In the genomic region with DNA sequence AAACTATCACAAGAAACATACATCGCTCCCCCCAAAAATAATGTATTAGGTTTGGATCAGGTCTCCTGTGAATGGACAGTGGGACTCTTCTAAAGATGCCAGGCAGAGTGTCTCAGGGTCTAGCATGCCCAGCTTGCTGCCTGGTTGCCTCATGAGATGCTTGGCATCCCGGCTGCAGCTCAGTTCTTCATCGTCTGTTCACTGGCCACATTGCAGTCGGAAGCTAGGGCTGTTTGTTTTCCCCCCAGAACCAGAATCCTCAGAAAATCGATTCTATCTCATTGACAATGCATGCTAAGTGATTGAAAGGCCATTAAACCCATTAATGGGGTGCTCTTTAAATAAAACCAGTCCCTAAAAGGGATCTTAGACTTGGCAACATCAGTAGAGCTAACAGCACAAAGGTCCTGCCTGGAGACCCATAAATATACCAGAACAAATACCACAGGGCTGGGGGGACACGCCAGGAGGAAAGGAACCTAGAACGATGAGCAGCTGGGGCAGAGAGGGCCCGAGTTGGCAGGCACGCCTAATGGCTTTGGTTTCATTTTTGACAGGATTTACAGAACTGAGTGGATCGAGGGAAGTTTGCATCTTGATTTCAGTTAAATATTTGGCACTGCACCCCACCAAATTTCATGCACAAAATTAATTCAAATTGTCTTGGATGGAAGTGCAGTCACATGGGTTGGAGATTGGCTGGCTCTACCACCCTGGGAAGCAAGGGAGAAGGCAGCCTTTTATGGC, we compare ENCODE assay signal across 21 mouse cellular contexts.
DNase-seq lines count a peak whose midpoint lies in the region; ATAC-seq and TF ChIP-seq lines count a peak whose summit lies in the region.
"Had no signal": no experiment of that assay in that cellular context is flagged by ENCODE, and none has a peak within 500 bp of the region (broad histone marks: within the 10 kb centered on the region; RNA-seq: fewer than 3 reads in every experiment).

No protein-coding gene starts in this region.

- H3K4me3 ChIP-seq in forebrain, postnatal 0 days (ENCODE audit: low read depth, low read length) = no peak overlapping the region
- no peak overlapping the region for H3K4me3 ChIP-seq in forebrain, embryonic 14.5 days (ENCODE audit: low read depth, low read length)
- H3K4me3 ChIP-seq in CH12.LX (replicated peaks in 1 of 3; ENCODE audit: low read depth in 2 of 3, low read length in 2 of 3, poor library complexity in 1 of 3) = no peak overlapping the region
- H3K4me3 ChIP-seq: embryonic facial prominence, embryonic 12.5 days; limb, embryonic 15.5 days; liver, embryonic 15.5 days; neural tube, embryonic 12.5 days had no signal

- WGBS in forebrain, postnatal 0 days = 37% methylated on average over 10 of the region's 10 CpGs
- WGBS in forebrain, embryonic 14.5 days = 61% methylated on average over 10 of the region's 10 CpGs

- no peaks in the 10 kb centered on the region for H3K9me3 ChIP-seq in forebrain, postnatal 0 days (ENCODE audit: low read length)
- H3K9me3 ChIP-seq in forebrain, embryonic 14.5 days (replicated peaks; ENCODE audit: control insufficient read depth, low read length) = no peaks in the 10 kb centered on the region
- H3K9me3 ChIP-seq in CH12.LX (replicated peaks; ENCODE audit: low read length) = no peaks in the 10 kb centered on the region
- H3K9me3 ChIP-seq: embryonic facial prominence, embryonic 12.5 days; limb, embryonic 15.5 days; liver, embryonic 15.5 days; neural tube, embryonic 12.5 days had no signal

- no peak overlapping the region for H3K9ac ChIP-seq in forebrain, postnatal 0 days
- H3K9ac ChIP-seq in forebrain, embryonic 14.5 days (ENCODE audit: low read length) = no peak overlapping the region
- 0 out of 2 replicates have a peak overlapping the region, but pooled peaks have one; percentile 48 for H3K9ac ChIP-seq in CH12.LX (ENCODE audit: insufficient read depth, low read depth)
- H3K9ac ChIP-seq: embryonic facial prominence, embryonic 12.5 days; limb, embryonic 15.5 days; liver, embryonic 15.5 days; neural tube, embryonic 12.5 days had no signal

- H3K27me3 ChIP-seq in forebrain, postnatal 0 days (ENCODE audit: insufficient read depth, low read length) = no peaks in the 10 kb centered on the region
- no peaks in the 10 kb centered on the region for H3K27me3 ChIP-seq in forebrain, embryonic 14.5 days (replicated peaks; ENCODE audit: control insufficient read depth, insufficient read depth, low read length)
- H3K27me3 ChIP-seq in CH12.LX (replicated peaks) = no peaks in the 10 kb centered on the region
- H3K27me3 ChIP-seq: embryonic facial prominence, embryonic 12.5 days; limb, embryonic 15.5 days; liver, embryonic 15.5 days; neural tube, embryonic 12.5 days; Patski had no signal

- TF ChIP-seq POLR2A in CH12.LX (IDR thresholded peaks at IDR 0.05; ENCODE audit: low read depth, low read length) = no peak

- H3K36me3 ChIP-seq in forebrain, postnatal 0 days (ENCODE audit: insufficient read depth) = no peaks in the 10 kb centered on the region
- no peaks in the 10 kb centered on the region for H3K36me3 ChIP-seq in forebrain, embryonic 14.5 days (ENCODE audit: control insufficient read depth, insufficient read depth, low read length)
- H3K36me3 ChIP-seq in CH12.LX (replicated peaks in 1 of 2; ENCODE audit: control insufficient read depth in 1 of 2, insufficient read depth in 1 of 2, low read length in 1 of 2) = no peaks in the 10 kb centered on the region
- H3K36me3 ChIP-seq: embryonic facial prominence, embryonic 12.5 days; limb, embryonic 15.5 days; liver, embryonic 15.5 days; neural tube, embryonic 12.5 days had no signal

- peak; percentile 58 for DNase-seq in forebrain, postnatal 0 days
- DNase-seq in forebrain, embryonic 14.5 days (ENCODE audit: low spot score) = no peak
- DNase-seq in layer of hippocampus, postnatal 36 days = peak; percentile 16 to 18
- DNase-seq in layer of hippocampus, adult 11-12 months (ENCODE audit: low spot score) = no peak
- DNase-seq in CH12.LX (ENCODE audit: extremely low read depth) = no peak
- peak; percentile 16 for DNase-seq in NIH3T3 (ENCODE audit: low read depth)
- no peak for DNase-seq in kidney, postnatal 36 days
- DNase-seq: adrenal gland, adult 8-10 months; cerebellum, adult 11 months; gastrocnemius, postnatal 10 days; heart, adult 18-20 months; heart, postnatal 36 days; kidney, postnatal 4 days; thymus, postnatal 14 days had no signal

- peaks cover 7% of the 10 kb centered on the region for H3K4me1 ChIP-seq in forebrain, postnatal 0 days (ENCODE audit: insufficient read depth)
- H3K4me1 ChIP-seq in forebrain, embryonic 14.5 days (ENCODE audit: control insufficient read depth, insufficient read depth, low read length) = peaks cover 19% of the 10 kb centered on the region
- H3K4me1 ChIP-seq in CH12.LX (ENCODE audit: control insufficient read depth in 1 of 2, insufficient read depth in 2 of 2) = peaks cover 0 to 4% of the 10 kb centered on the region in 2 experiments; a peak in 1 of 4 replicates
- H3K4me1 ChIP-seq: embryonic facial prominence, embryonic 12.5 days; liver, embryonic 15.5 days had no signal

- TF ChIP-seq RAD21 in CH12.LX (IDR thresholded peaks at IDR 0.05; ENCODE audit: low read depth, low read length) = no peak

- no peak overlapping the region for H3K4me2 ChIP-seq in forebrain, postnatal 0 days (ENCODE audit: low read depth)
- H3K4me2 ChIP-seq in forebrain, embryonic 14.5 days (ENCODE audit: low read length) = no peak overlapping the region
- H3K4me2 ChIP-seq in CH12.LX (ENCODE audit: insufficient read depth, low read depth, poor library complexity, severe bottlenecking) = peak overlapping the region; percentile 82
- H3K4me2 ChIP-seq: embryonic facial prominence, embryonic 12.5 days; limb, embryonic 15.5 days; liver, embryonic 15.5 days; neural tube, embryonic 12.5 days had no signal

- no peak for TF ChIP-seq EP300 in CH12.LX (IDR thresholded peaks at IDR 0.05; ENCODE audit: low read length)

- ATAC-seq in forebrain, postnatal 0 days = peak; percentile 30; the same call in 1 of the 2 replicates
- no peak for ATAC-seq in forebrain, embryonic 14.5 days
- ATAC-seq: intestine, embryonic 16.5 days; Patski had no signal

- no peak for TF ChIP-seq CTCF in forebrain, postnatal 0 days (IDR thresholded peaks at IDR 0.05; ENCODE audit: low read depth)
- TF ChIP-seq CTCF in CH12.LX (conservative IDR thresholded peaks at IDR 0.05 in 1 of 2, IDR thresholded peaks at IDR 0.05 in 1 of 2; ENCODE audit: low read depth in 2 of 2, low read length in 2 of 2) = no peak

- in situ Hi-C loops in CH12.LX (cut with MboI; ENCODE audit: low pct_ligation_motif_present, low pct_unique_long_range_greater_than_20kb, low sequenced_read_pairs) = no loop called here

- H3K79me2 ChIP-seq in CH12.LX (replicated peaks; ENCODE audit: control insufficient read depth, extremely low read depth, insufficient read depth, poor library complexity, severe bottlenecking) = no peaks in the 10 kb centered on the region

- H3K27ac ChIP-seq in forebrain, postnatal 0 days (ENCODE audit: low read depth, low read length) = peak overlapping the region; percentile 59
- H3K27ac ChIP-seq in forebrain, embryonic 14.5 days (ENCODE audit: low read depth, low read length) = no peak overlapping the region
- no peak overlapping the region for H3K27ac ChIP-seq in CH12.LX (ENCODE audit: insufficient read depth, low read depth)
- H3K27ac ChIP-seq: embryonic facial prominence, embryonic 12.5 days; limb, embryonic 15.5 days; liver, embryonic 15.5 days; macrophage; neural tube, embryonic 12.5 days had no signal

- dilution Hi-C loops in CH12.LX (cut with MboI; ENCODE audit: extremely low pct_ligation_motif_present, extremely low pct_unique_long_range_greater_than_20kb, low sequenced_read_pairs) = no loop called here

TF ChIP-seq in CH12.LX, 34 proteins besides CTCF, POLR2A, EP300 and RAD21:
- TF ChIP-seq MEF2A (IDR thresholded peaks at IDR 0.05; ENCODE audit: borderline replicate concordance, low read depth, low read length) = no peak
- TF ChIP-seq ETS1 (conservative IDR thresholded peaks at IDR 0.05; ENCODE audit: low read depth, low read length) = no peak
- no peak for TF ChIP-seq RCOR1 (conservative IDR thresholded peaks at IDR 0.05; ENCODE audit: low read depth, low read length)
- TF ChIP-seq SIN3A (IDR thresholded peaks at IDR 0.05; ENCODE audit: low read length) = no peak
- TF ChIP-seq ZMIZ1 (IDR thresholded peaks at IDR 0.05; ENCODE audit: low read depth, low read length) = no peak
- no peak for TF ChIP-seq TBP (conservative IDR thresholded peaks at IDR 0.05; ENCODE audit: low read depth, low read length)
- no peak for TF ChIP-seq TCF12 (IDR thresholded peaks at IDR 0.05; ENCODE audit: low read depth, low read length)
- TF ChIP-seq POLR2AphosphoS2 (IDR thresholded peaks at IDR 0.05; ENCODE audit: low read depth, low read length) = no peak
- TF ChIP-seq USF1 (IDR thresholded peaks at IDR 0.05; ENCODE audit: low read depth, low read length) = no peak
- TF ChIP-seq NELFE (IDR thresholded peaks at IDR 0.05; ENCODE audit: low read depth, low read length) = no peak
- no peak for TF ChIP-seq ZKSCAN1 (IDR thresholded peaks at IDR 0.05; ENCODE audit: borderline replicate concordance, low read depth, low read length)
- TF ChIP-seq NRF1 (IDR thresholded peaks at IDR 0.05; ENCODE audit: low read depth, low read length) = no peak
- no peak for TF ChIP-seq JUND (conservative IDR thresholded peaks at IDR 0.05; ENCODE audit: low read depth, low read length)
- TF ChIP-seq MYC (IDR thresholded peaks at IDR 0.05; ENCODE audit: low read depth, low read length) = no peak
- no peak for TF ChIP-seq BHLHE40 (IDR thresholded peaks at IDR 0.05; ENCODE audit: low read depth, low read length)
- no peak for TF ChIP-seq MAX (IDR thresholded peaks at IDR 0.05; ENCODE audit: low read length)
- no peak for TF ChIP-seq ZC3H11A (IDR thresholded peaks at IDR 0.05; ENCODE audit: low read depth, low read length)

Comparison
In these comparisons a context has a peak if more than half of its experiments do, and no peak if none do; other contexts are left out.
1. DNase-seq: peak in forebrain, postnatal 0 days (single experiment), layer of hippocampus, postnatal 36 days (2 of 2) and NIH3T3 (single experiment); none in forebrain, embryonic 14.5 days (single experiment), layer of hippocampus, adult 11-12 months (single experiment), CH12.LX (single experiment) and kidney, postnatal 36 days (0 of 2).